Mouse (Mus musculus): ENCODE measurements around the gene Dmrta2. TPM values are rescaled to one million over a fixed set of nuclear protein-coding genes. Genes with fewer than 3 reads are reported as not detected.

Gene Dmrta2
- polyA plus RNA-seq, 2 experiments, result 0.04 TPM; not detected in 1

DNA sequence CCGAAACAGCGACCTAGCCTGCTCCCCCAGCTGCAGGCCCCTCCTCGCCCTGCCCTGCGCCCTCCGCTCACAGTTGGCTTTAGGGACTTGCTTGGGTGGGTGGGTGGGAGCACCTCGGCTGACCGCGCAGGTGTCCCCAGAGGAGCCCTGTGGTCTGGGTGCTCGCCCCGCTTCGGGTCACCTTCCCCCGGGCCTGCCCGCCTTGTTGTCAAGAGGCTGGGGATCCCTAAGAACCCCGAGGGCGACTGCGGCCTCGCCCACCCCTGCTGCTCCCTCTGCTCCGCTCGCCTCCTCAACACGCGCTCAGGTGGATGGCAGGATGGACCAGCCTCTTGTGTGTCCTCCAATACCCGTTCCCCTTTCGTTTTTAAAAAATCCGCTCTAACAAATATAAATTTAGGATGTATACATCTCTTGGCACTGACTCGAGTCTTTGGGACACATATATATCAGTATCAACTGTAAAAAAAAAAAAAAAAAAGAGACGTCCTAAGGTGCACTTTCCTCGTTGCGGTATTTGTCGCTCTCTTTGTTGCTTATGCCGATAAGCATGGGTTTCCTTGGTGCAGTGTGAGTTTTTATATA, 4.9 kb downstream of the Dmrta2 start:
- Histone ChIP-seq H3K27ac (no peak overlapping the region), H3K4me2 (ENCODE audit: low read depth) (no peak overlapping the region), H3K27me3 (ENCODE audit: control insufficient read depth, insufficient read depth, low read length) (peaks cover 100% of the 10 kb centered on the region), H3K36me3 (replicated peaks; ENCODE audit: control insufficient read depth, insufficient read depth, low read depth) (no peaks in the 10 kb centered on the region), H3K4me3 (ENCODE audit: insufficient read depth in 1 of 2, low read depth in 2 of 2, low read length in 2 of 2) (no peak overlapping the region), H3K4me1 (replicated peaks; ENCODE audit: control insufficient read depth in 2 of 2, insufficient read depth in 2 of 2, low read length in 1 of 2) (no peaks in the 10 kb centered on the region), H3K9me3 (ENCODE audit: control insufficient read depth, low read length) (no peaks in the 10 kb centered on the region), H3K9ac (replicated peaks) (no peak overlapping the region)
- WGBS (ENCODE audit: insufficient replicate concordance), result 6% methylated on average over 28 of the region's 30 CpGs
- no peak for DNase-seq (ENCODE audit: low read depth in 3 of 3, low spot score in 3 of 3)
- no peak for ATAC-seq (ENCODE audit: insufficient read depth)
- TF ChIP-seq CTCF (IDR thresholded peaks at IDR 0.05; ENCODE audit: low read depth) (no peak), EP300 (IDR thresholded peaks at IDR 0.05; ENCODE audit: low read depth) (no peak)

DNA sequence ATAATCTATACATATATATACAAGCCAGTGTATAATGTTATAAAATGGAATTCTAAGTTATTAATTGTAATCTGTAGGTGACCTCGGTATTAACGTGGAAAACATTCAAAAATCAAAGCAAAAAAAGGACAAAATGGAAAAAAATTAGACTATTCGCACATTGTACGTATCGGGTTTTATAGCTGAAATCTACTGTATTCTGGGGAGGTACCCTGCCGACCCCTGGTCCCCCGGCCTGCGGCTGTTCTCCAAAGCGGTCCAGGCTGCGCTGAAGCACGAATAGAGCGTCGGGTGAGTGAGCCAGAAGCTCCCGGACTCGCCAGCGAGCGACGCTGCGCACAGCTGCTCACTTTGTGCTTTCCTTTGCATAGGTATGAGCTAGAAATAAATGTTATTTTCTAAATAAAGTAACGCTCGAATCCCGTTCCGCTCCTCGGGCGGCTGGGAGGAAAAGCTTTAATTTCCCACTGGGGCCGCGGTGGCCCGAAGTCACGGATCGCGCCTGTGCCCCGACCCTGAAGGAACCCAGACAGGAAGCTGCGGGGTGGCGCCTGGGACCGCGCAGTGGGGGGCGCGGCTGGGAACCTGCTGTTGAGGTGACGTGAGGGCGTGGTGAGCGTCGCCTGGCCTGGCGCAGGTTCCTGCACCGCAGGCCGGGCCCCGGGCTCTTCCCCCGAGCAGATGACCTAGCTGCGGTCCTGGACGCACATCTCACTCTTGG, 5.6 kb downstream of the Dmrta2 start:
- Histone ChIP-seq H3K27ac (no peak overlapping the region), H3K36me3 (replicated peaks; ENCODE audit: control insufficient read depth, insufficient read depth, low read depth) (no peaks in the 10 kb centered on the region), H3K4me1 (replicated peaks; ENCODE audit: control insufficient read depth in 2 of 2, insufficient read depth in 2 of 2, low read length in 1 of 2) (no peaks in the 10 kb centered on the region), H3K4me3 (ENCODE audit: insufficient read depth in 1 of 2, low read depth in 2 of 2, low read length in 2 of 2) (no peak overlapping the region), H3K27me3 (ENCODE audit: control insufficient read depth, insufficient read depth, low read length) (peaks cover 98% of the 10 kb centered on the region), H3K9ac (replicated peaks) (no peak overlapping the region), H3K4me2 (ENCODE audit: low read depth) (no peak overlapping the region), H3K9me3 (ENCODE audit: control insufficient read depth, low read length) (no peaks in the 10 kb centered on the region)
- no peak for ATAC-seq (ENCODE audit: insufficient read depth)
- WGBS (ENCODE audit: insufficient replicate concordance), result under 1% methylated on average over 49 of the region's 49 CpGs
- no peak for TF ChIP-seq EP300 (IDR thresholded peaks at IDR 0.05; ENCODE audit: low read depth)
- no peak for DNase-seq (ENCODE audit: low read depth in 3 of 3, low spot score in 3 of 3)

DNA sequence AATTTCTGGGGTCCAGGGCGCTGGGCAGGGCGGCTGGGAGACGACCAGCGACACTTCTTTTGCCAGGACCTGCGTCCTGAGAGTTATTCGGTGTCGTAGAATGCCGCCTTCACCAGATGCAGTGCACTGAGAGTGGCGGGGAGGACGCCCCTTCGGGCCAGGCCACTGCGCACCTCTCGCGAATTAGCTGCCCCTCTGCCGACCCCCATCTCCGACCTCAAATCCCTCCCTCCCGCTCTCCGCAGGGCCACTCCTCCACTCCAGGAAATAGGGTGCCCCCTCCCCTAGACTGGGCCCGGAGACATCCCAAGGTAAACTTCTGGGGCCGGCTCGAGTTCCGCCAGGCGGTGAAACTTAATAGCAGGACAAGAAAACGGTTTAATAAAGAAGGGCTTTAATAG, 6.2 kb downstream of the Dmrta2 start:
- Histone ChIP-seq H3K9me3 (ENCODE audit: control insufficient read depth, low read length) (no peaks in the 10 kb centered on the region), H3K4me3 (ENCODE audit: insufficient read depth in 1 of 2, low read depth in 2 of 2, low read length in 2 of 2) (no peak overlapping the region), H3K27ac (no peak overlapping the region), H3K9ac (replicated peaks) (no peak overlapping the region), H3K36me3 (replicated peaks; ENCODE audit: control insufficient read depth, insufficient read depth, low read depth) (no peaks in the 10 kb centered on the region), H3K27me3 (ENCODE audit: control insufficient read depth, insufficient read depth, low read length) (peaks cover 98% of the 10 kb centered on the region), H3K4me2 (ENCODE audit: low read depth) (no peak overlapping the region), H3K4me1 (replicated peaks; ENCODE audit: control insufficient read depth in 2 of 2, insufficient read depth in 2 of 2, low read length in 1 of 2) (no peaks in the 10 kb centered on the region)
- TF ChIP-seq EP300 (IDR thresholded peaks at IDR 0.05; ENCODE audit: low read depth) (no peak), CTCF (IDR thresholded peaks at IDR 0.05; ENCODE audit: low read depth) (no peak)
- ATAC-seq (ENCODE audit: insufficient read depth), result no peak
- WGBS (ENCODE audit: insufficient replicate concordance), result 1% methylated on average over 24 of the region's 24 CpGs
- no peak for DNase-seq (ENCODE audit: low read depth in 3 of 3, low spot score in 3 of 3)

DNA sequence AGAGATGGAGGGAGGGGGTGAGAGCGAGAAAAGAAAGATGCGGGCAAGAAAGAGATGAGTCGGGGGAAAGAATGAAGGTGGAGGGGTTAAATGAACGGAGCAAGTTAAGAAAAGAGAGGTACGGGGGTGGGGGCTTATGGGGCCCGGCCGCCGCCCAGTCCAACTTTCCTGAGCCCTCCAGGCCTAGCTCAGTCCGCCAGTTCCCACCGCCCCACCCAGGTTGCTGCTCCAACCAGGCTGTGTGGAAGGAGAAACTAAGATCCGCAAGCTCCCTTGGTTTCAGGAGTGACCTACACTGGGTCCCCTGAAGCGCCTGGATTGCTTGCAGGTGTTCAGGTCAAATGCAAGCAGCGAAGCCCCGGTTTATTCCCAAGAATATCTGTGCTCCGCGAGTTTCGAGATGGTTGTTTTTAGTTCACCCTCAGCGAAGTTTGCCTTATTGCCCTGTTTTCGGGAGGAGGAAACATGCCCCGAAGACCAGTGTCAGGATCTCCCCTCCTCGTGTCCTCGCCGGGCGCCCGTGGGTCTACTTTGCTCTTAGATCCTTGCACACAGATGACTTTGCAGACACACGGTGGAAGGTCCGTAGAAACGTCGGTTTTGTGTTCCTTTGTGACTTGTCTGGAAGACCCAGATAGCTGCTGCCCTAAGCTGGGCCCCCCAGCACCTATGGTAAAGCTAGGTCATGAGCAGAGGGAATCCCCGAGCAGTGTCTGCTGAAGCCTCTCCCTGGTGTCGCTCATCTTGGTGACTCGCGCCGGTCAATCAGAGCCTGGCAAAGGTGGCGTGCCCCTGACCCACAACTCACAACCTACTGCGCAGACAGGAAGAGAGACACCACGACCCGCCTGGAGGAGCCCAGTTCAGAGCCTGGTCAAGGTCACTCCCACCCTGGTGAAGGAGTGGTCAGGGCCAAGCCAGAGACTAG, 6.9 kb downstream of the Dmrta2 start:
- Histone ChIP-seq H3K9me3 (ENCODE audit: control insufficient read depth, low read length) (no peaks in the 10 kb centered on the region), H3K4me2 (ENCODE audit: low read depth) (no peak overlapping the region), H3K9ac (replicated peaks) (no peak overlapping the region), H3K27me3 (ENCODE audit: control insufficient read depth, insufficient read depth, low read length) (peaks cover 95% of the 10 kb centered on the region), H3K4me3 (ENCODE audit: insufficient read depth in 1 of 2, low read depth in 2 of 2, low read length in 2 of 2) (no peak overlapping the region), H3K27ac (no peak overlapping the region), H3K36me3 (replicated peaks; ENCODE audit: control insufficient read depth, insufficient read depth, low read depth) (no peaks in the 10 kb centered on the region), H3K4me1 (replicated peaks; ENCODE audit: control insufficient read depth in 2 of 2, insufficient read depth in 2 of 2, low read length in 1 of 2) (no peaks in the 10 kb centered on the region)
- TF ChIP-seq EP300 (IDR thresholded peaks at IDR 0.05; ENCODE audit: low read depth) (no peak), CTCF (IDR thresholded peaks at IDR 0.05; ENCODE audit: low read depth) (no peak)
- DNase-seq (ENCODE audit: low read depth in 3 of 3, low spot score in 3 of 3) (no peak), ATAC-seq (ENCODE audit: insufficient read depth) (no peak)
- 3% methylated on average over 38 of the region's 38 CpGs for WGBS (ENCODE audit: insufficient replicate concordance)

Measured in liver, embryonic 14.5 days (tissue).